Mouse (Mus musculus) stomach, embryonic 14.5 days (tissue): ENCODE results near the gene Trim2. TPM values are rescaled to one million over a fixed set of nuclear protein-coding genes. Genes with fewer than 3 reads are reported as not detected.

ENCODE experiments used
- ATAC-seq: fragments of 200-750 bp; cut with Nextera tagmentation; 2 replicates; pipeline ENCODE4 v1.8.0; 2017; ENCODE audit warnings: low read depth, moderate TSS enrichment; ENCODE audit not compliant: insufficient number of reproducible peaks, insufficient read depth, low FRiP score
- H3K27ac ChIP-seq: fragments of 300-500 bp; sonication (generic); 2 replicates; pipeline ENCODE4 v1.5.1; 2014; ENCODE audit warnings: mild to moderate bottlenecking, low read length, moderate library complexity, mixed read lengths
- H3K27me3 ChIP-seq: fragments of 300-500 bp; sonication (generic); 2 replicates; pipeline ENCODE4 v1.6.1; 2014; ENCODE audit warnings: low read length, control low read depth, mixed read lengths; ENCODE audit not compliant: control insufficient read depth, insufficient read depth
- H3K36me3 ChIP-seq: fragments of 300-500 bp; sonication (generic); 2 replicates; pipeline ENCODE4 v1.6.1; 2014; ENCODE audit warnings: mild to moderate bottlenecking, control low read depth, low read length, moderate library complexity, mixed read lengths; ENCODE audit not compliant: control insufficient read depth, insufficient read depth
- H3K4me1 ChIP-seq: fragments of 300-500 bp; sonication (generic); 2 replicates; pipeline ENCODE4 v1.6.1; 2014; ENCODE audit warnings: low read length, control low read depth, mixed read lengths; ENCODE audit not compliant: control insufficient read depth, insufficient read depth
- H3K4me2 ChIP-seq: fragments of 300-500 bp; sonication (generic); replicated peaks from 2 replicates; pipeline ENCODE4 v1.6.1; 2014; ENCODE audit warnings: low read depth, low read length, control low read depth
- H3K4me3 ChIP-seq: fragments of 300-500 bp; sonication (generic); 2 replicates; pipeline ENCODE4 v1.5.1; 2014; ENCODE audit warnings: low read depth, low read length, control low read depth
- H3K9ac ChIP-seq: fragments of 300-500 bp; sonication (generic); replicated peaks from 2 replicates; pipeline ENCODE4 v1.6.1; 2014; ENCODE audit warnings: low read depth, mild to moderate bottlenecking, control low read depth, low read length, moderate library complexity, mixed read lengths
- H3K9me3 ChIP-seq: fragments of 300-500 bp; sonication (generic); 2 replicates; pipeline ENCODE4 v1.6.1; 2016; ENCODE audit warnings: low read depth, low read length, control low read depth; ENCODE audit not compliant: control insufficient read depth
- WGBS: fragments of 180-500 bp; shearing (Covaris S2); extraction: QIAGEN DNeasy Blood & Tissue Kit; methylation state at CpG from one replicate; pipeline ENCODE4 v1.1.7; 2014; 5-methylcytosine and 5-hydroxymethylcytosine counted together
- polyA plus RNA-seq: library from polyadenylated mRNA; unstranded; fragments of >200 nt; fragmentation: Nextera tagmentation; extraction: Ambion mirVana; gene quantifications from 2 replicates; pipeline ENCODE4 v1.2.1, GENCODE M21; 2014

Gene Trim2
- polyA plus RNA-seq, 1 experiment from 2014 or later: 37.1 TPM

DNA sequence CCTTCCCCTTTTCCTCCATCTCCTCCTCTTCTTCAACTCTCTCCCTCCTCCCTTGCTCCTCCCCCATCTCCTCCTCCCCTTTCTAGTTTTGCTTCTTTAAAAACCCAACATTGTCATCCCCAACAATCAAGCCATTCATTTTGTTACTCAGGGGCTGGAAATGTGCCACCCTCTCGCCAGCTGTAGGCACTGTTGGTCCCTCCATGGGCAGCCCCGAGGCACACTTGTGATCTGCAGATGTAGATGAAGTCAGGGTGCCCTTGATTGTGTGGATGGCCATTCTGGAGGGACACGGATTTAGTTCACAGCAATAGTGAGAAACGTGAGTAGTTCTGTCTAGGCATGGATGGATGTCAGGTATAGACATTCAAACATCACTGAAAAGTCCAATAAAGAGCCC is 17.7 kb downstream of the Trim2 start:
- Histone ChIP-seq H3K4me3 (no peak overlapping the region), H3K9ac (no peak overlapping the region), H3K27ac (no peak overlapping the region), H3K36me3 (no peaks in the 10 kb centered on the region), H3K9me3 (no peaks in the 10 kb centered on the region), H3K4me1 (no peaks in the 10 kb centered on the region), H3K4me2 (no peak overlapping the region), H3K27me3 (no peaks in the 10 kb centered on the region)
- WGBS: 86% methylated on average over 4 of the region's 4 CpGs
- no peak for ATAC-seq

DNA sequence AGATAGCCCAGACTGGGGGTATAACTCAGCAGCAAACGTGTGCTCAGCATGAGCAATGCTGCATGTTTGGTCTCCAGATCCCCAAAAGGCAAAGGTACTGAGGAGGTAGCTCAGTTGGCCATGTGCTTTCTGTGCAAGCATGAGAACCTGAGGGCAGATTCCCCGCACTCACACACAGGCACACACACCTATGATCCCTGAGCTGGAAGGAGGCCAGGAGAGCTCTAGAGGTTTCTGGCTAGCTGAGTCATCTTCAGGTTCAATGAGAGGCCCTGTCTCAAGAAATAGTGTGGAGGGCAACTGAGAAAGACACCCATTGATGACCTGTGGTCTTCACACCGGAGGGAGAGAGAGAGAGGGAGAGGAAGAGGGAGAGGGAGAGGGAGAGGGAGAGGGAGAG is 19.4 kb downstream of the Trim2 start:
- H3K27ac ChIP-seq: no peak overlapping the region
- no peak for ATAC-seq
- no peak overlapping the region for H3K9ac ChIP-seq
- peaks cover 2% of the 10 kb centered on the region; the same call in 1 of the 2 replicates for H3K4me1 ChIP-seq
- H3K4me2 ChIP-seq: no peak overlapping the region
- no peaks in the 10 kb centered on the region for H3K27me3 ChIP-seq
- no peaks in the 10 kb centered on the region for H3K36me3 ChIP-seq
- H3K4me3 ChIP-seq: no peak overlapping the region
- H3K9me3 ChIP-seq: no peaks in the 10 kb centered on the region
- 80% methylated on average over 3 of the region's 3 CpGs for WGBS

DNA sequence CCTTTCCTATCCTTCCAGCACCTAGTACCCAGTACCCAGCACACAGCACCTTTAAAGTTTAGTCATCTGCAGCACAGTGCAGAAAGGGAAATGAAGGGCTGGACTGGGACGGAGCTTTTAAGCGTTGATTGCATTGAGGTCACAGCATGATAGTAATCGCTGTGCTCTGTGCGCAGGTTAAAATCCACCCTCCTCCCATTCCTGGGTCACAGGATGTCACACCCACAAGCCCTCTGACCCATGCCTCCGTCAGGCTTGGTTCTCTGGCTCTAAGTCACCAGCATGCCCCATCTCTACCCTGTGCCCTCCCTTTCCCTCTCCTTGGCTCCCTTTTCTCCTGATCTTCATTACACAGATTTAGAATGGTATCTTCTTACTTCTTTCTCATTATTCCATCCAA is 20.4 kb downstream of the Trim2 start:
- no peak overlapping the region for H3K4me2 ChIP-seq
- no peak overlapping the region for H3K4me3 ChIP-seq
- no peaks in the 10 kb centered on the region for H3K9me3 ChIP-seq
- H3K36me3 ChIP-seq: no peaks in the 10 kb centered on the region
- H3K27me3 ChIP-seq: no peaks in the 10 kb centered on the region
- H3K4me1 ChIP-seq: peaks cover 6% of the 10 kb centered on the region; the same call in 1 of the 2 replicates
- WGBS: 85% methylated on average over 5 of the region's 5 CpGs
- no peak for ATAC-seq
- H3K9ac ChIP-seq: no peak overlapping the region
- H3K27ac ChIP-seq: no peak overlapping the region

DNA sequence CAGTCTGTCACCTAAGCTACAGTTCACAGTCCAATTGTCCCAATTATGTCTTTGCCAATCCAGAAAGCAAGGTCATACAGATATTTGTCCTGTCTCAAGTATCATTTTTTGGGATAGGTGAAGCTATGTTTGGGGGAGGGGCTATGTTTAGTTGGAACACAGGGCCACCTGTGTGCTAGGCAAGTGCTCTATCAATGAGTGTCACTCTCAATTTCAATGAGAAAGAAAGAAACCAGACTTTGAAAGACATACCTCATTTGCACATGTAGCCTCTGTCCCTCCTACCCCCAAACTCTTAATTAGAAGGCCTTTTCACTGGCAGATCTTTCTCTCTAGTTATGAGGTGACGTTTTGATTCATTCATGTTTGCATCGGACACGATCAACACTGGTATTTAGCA is 21.9 kb downstream of the Trim2 start:
- Histone ChIP-seq H3K4me2 (no peak overlapping the region), H3K9me3 (no peaks in the 10 kb centered on the region), H3K36me3 (no peaks in the 10 kb centered on the region), H3K27ac (no peak overlapping the region), H3K9ac (no peak overlapping the region), H3K4me3 (no peak overlapping the region), H3K27me3 (no peaks in the 10 kb centered on the region), H3K4me1 (peaks cover 6% of the 10 kb centered on the region; the same call in 1 of the 2 replicates)
- WGBS: 77% methylated on average over 3 of the region's 3 CpGs
- ATAC-seq: no peak

DNA sequence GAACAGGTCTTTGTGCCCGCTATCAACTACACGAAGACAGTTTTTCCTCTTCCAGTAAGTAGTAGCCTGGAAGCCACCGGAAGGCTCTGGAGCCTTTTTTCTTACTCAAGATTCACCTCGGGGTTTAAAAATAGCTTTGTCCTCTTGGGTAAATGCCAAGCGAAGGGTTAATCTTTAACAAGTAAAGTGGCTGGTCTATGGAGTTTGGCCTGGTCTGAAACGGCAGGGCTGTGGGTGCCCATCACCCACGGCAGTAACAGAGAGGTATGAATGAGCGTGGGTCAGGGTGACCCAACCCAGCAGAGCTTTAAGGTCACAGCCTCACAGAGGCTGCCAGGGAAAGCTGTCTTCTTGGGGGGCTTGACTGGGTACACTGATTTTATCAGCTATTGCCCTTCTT is 23.2 kb downstream of the Trim2 start:
- WGBS: 58% methylated on average over 8 of the region's 8 CpGs
- Histone ChIP-seq H3K9me3 (no peaks in the 10 kb centered on the region), H3K4me3 (no peak overlapping the region), H3K4me2 (no peak overlapping the region), H3K9ac (no peak overlapping the region), H3K4me1 (peaks cover 6% of the 10 kb centered on the region; the same call in 1 of the 2 replicates), H3K36me3 (no peaks in the 10 kb centered on the region), H3K27me3 (no peaks in the 10 kb centered on the region), H3K27ac (no peak overlapping the region)
- ATAC-seq: no peak

DNA sequence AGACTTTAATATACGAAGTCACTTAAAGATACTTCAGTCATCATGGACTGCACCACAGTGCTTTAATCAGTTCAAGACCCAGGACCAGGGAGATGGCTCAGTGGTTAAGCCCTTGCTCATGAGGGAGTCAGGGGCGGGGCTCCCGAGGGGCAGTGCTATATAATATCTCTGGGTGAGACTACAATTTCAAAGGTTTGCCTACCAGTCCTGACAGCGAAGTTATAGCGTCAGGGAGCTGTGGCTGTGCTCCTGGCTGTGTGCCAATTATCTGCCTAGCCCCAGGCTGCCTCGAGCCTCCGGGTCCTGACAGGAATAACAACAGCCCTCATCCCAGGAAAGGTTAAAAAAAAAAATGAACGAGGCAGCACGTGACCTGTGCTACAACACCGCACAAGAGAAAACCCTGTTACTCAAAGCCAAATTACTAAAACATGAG is 24.7 kb downstream of the Trim2 start:
- no peaks in the 10 kb centered on the region for H3K27me3 ChIP-seq
- no peaks in the 10 kb centered on the region for H3K36me3 ChIP-seq
- WGBS: 29% methylated on average over 10 of the region's 10 CpGs
- no peak overlapping the region for H3K4me3 ChIP-seq
- peak; percentile 38; the same call in 1 of the 2 replicates for ATAC-seq
- peaks cover 6% of the 10 kb centered on the region; the same call in 1 of the 2 replicates for H3K4me1 ChIP-seq
- no peaks in the 10 kb centered on the region for H3K9me3 ChIP-seq
- H3K27ac ChIP-seq: no peak overlapping the region
- no peak overlapping the region for H3K9ac ChIP-seq
- no peak overlapping the region for H3K4me2 ChIP-seq

DNA sequence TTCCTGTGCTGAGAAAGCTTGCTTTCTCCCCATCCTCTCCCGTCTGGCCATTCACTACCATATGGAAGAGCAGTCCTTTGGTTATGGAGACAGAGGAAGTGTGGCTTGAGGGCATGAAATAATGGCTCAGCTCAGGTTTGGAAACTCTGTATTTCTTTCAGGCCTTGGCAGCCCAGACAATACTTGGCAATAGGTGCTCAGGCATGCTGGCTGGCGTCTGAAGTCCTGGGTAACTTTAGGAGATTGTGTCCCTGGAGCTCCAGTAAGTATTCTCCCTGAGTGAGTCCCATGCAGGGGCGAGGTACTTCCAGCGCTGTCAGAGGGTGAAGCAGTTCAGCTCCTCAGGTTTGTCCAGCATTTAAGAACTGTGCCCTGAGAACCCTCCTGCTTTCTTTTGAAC is 27.9 kb downstream of the Trim2 start:
- Histone ChIP-seq H3K4me2 (no peak overlapping the region), H3K4me1 (peaks cover 6% of the 10 kb centered on the region; the same call in 1 of the 2 replicates), H3K9me3 (no peaks in the 10 kb centered on the region), H3K36me3 (no peaks in the 10 kb centered on the region), H3K9ac (no peak overlapping the region), H3K27me3 (no peaks in the 10 kb centered on the region), H3K27ac (no peak overlapping the region), H3K4me3 (no peak overlapping the region)
- 86% methylated on average over 4 of the region's 4 CpGs for WGBS
- no peak for ATAC-seq

DNA sequence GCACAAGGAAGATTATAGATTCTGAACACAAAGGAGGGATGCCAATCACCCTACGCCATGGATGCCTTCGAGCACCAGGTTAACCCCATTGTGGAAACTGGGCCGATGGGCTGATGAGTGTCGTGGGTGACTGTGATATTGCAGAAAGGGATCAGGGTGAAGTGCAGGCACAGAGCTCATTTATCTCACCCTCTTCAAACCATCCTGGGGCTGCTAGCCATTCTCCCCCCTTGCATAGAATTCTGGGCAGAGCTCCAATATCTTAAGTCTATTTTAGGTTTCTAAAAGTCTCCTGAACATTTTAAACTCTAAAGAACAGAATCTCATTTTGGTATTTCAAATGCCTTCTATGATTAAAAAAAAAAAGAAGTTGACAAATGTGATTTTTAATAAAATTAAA is 31.6 kb downstream of the Trim2 start:
- ATAC-seq: no peak
- no peak overlapping the region for H3K4me3 ChIP-seq
- peaks cover 6% of the 10 kb centered on the region; the same call in 1 of the 2 replicates for H3K4me1 ChIP-seq
- no peaks in the 10 kb centered on the region for H3K27me3 ChIP-seq
- H3K9me3 ChIP-seq: no peaks in the 10 kb centered on the region
- no peak overlapping the region for H3K4me2 ChIP-seq
- no peaks in the 10 kb centered on the region for H3K36me3 ChIP-seq
- H3K9ac ChIP-seq: no peak overlapping the region
- no peak overlapping the region for H3K27ac ChIP-seq
- WGBS: 75% methylated on average over 4 of the region's 4 CpGs

DNA sequence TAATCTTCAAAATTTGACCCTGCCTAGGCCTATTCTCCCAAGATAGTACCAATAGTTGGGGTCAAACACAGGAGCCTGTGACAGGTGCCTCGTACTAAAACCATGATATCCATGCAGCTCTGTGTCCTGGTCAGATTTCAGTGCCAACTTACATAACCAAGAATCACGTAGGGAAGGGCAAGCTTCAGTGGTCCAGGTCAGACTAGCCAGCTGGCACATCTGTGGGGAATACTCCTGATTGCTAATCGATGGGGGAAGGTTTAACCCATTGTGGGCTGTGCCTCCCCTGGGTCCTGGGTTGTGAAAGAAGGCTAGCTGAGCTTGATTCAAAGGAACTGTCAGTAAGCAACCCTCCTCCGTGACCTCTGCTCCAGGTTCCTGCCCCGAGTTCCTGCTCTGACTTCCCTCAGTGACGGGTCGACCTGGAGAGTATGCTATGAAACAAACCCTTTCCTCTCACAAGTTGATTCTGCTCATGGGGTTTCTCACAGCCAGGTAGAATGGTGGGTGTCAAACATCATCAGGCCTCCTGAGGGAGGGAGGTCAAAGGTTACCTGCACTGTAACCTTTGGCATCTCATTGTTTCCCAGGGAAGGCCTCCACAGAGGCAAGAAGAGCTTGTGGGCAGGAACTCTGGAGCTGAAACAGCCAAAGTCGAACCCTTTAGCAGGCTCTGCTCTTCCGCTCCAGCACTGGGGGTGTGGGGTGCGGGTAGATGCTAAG is 34.2 kb downstream of the Trim2 start:
- 86% methylated on average over 10 of the region's 10 CpGs for WGBS
- Histone ChIP-seq H3K27ac (no peak overlapping the region), H3K36me3 (no peaks in the 10 kb centered on the region), H3K4me3 (no peak overlapping the region), H3K9ac (no peak overlapping the region), H3K27me3 (0 out of 2 replicates have a peak, but pooled peaks cover 4% of the 10 kb centered on the region), H3K9me3 (no peaks in the 10 kb centered on the region), H3K4me2 (no peak overlapping the region), H3K4me1 (peaks cover 13% of the 10 kb centered on the region; the same call in 1 of the 2 replicates)
- ATAC-seq: no peak
